ENCODE assay signal across 23 mouse cellular contexts in genomic region chr2:171864376-171864965, GRCm38 (mm10).
DNase-seq lines count a peak whose midpoint lies in the region; ATAC-seq lines count a peak whose summit lies in the region.
"Had no signal": no experiment of that assay in that cellular context is flagged by ENCODE, and none has a peak within 500 bp of the region (broad histone marks: within the 10 kb centered on the region; RNA-seq: fewer than 3 reads in every experiment).

No protein-coding gene starts in this region.

- H3K4me3 ChIP-seq in embryonic facial prominence, embryonic 13.5 days, result no peak overlapping the region
- H3K4me3 ChIP-seq in embryonic facial prominence, embryonic 10.5 days, result no peak overlapping the region
- no peak overlapping the region for H3K4me3 ChIP-seq in forebrain, embryonic 13.5 days
- no peak overlapping the region for H3K4me3 ChIP-seq in heart, embryonic 11.5 days (ENCODE audit: low read depth, low read length)
- H3K4me3 ChIP-seq: erythroblast, embryonic 14.5 days; hindbrain, embryonic 10.5 days; stomach, embryonic 15.5 days had no signal

- 0 out of 2 replicates have a peak, but pooled peaks have one; percentile 32 for ATAC-seq in embryonic facial prominence, embryonic 13.5 days (ENCODE audit: insufficient number of reproducible peaks, insufficient read depth, low FRiP score, low TSS enrichment, low read depth)
- peak; percentile 65; the same call in 1 of the 2 replicates for ATAC-seq in forebrain, embryonic 13.5 days
- no peak for ATAC-seq in heart, embryonic 11.5 days (replicated peaks; ENCODE audit: insufficient number of reproducible peaks, low FRiP score, low TSS enrichment)
- ATAC-seq: activated CD4-positive, CD25-positive, alpha-beta regulatory T cell, adult 4 months had no signal

- H3K36me3 ChIP-seq in embryonic facial prominence, embryonic 13.5 days, result no peaks in the 10 kb centered on the region
- no peaks in the 10 kb centered on the region for H3K36me3 ChIP-seq in embryonic facial prominence, embryonic 10.5 days (replicated peaks)
- no peaks in the 10 kb centered on the region for H3K36me3 ChIP-seq in forebrain, embryonic 13.5 days (ENCODE audit: poor library complexity, severe bottlenecking)
- no peaks in the 10 kb centered on the region for H3K36me3 ChIP-seq in heart, embryonic 11.5 days (ENCODE audit: control insufficient read depth, insufficient read depth, low read length)
- H3K36me3 ChIP-seq: hindbrain, embryonic 10.5 days; stomach, embryonic 15.5 days had no signal

- H3K27ac ChIP-seq in embryonic facial prominence, embryonic 13.5 days, result no peak overlapping the region
- no peak overlapping the region for H3K27ac ChIP-seq in embryonic facial prominence, embryonic 10.5 days (replicated peaks)
- H3K27ac ChIP-seq in forebrain, embryonic 13.5 days, result no peak overlapping the region
- H3K27ac ChIP-seq in heart, embryonic 11.5 days (ENCODE audit: low read depth, low read length), result no peak overlapping the region
- H3K27ac ChIP-seq: hindbrain, embryonic 10.5 days; kidney, postnatal 0 days; stomach, embryonic 15.5 days had no signal

- no peaks in the 10 kb centered on the region for H3K27me3 ChIP-seq in embryonic facial prominence, embryonic 13.5 days
- no peaks in the 10 kb centered on the region for H3K27me3 ChIP-seq in embryonic facial prominence, embryonic 10.5 days (replicated peaks; ENCODE audit: low read depth, poor library complexity, severe bottlenecking)
- no peaks in the 10 kb centered on the region for H3K27me3 ChIP-seq in forebrain, embryonic 13.5 days
- H3K27me3 ChIP-seq in heart, embryonic 11.5 days (ENCODE audit: control insufficient read depth, insufficient read depth, low read length), result no peaks in the 10 kb centered on the region
- H3K27me3 ChIP-seq: stomach, embryonic 15.5 days had no signal

- H3K9ac ChIP-seq in embryonic facial prominence, embryonic 13.5 days, result no peak overlapping the region
- H3K9ac ChIP-seq in forebrain, embryonic 13.5 days, result no peak overlapping the region
- H3K9ac ChIP-seq in heart, embryonic 11.5 days (ENCODE audit: low read depth, low read length), result no peak overlapping the region
- H3K9ac ChIP-seq: stomach, embryonic 15.5 days had no signal

- no peak overlapping the region for H3K4me2 ChIP-seq in embryonic facial prominence, embryonic 13.5 days
- H3K4me2 ChIP-seq in forebrain, embryonic 13.5 days, result no peak overlapping the region
- no peak overlapping the region for H3K4me2 ChIP-seq in heart, embryonic 11.5 days
- H3K4me2 ChIP-seq: stomach, embryonic 15.5 days had no signal

- no peaks in the 10 kb centered on the region for H3K4me1 ChIP-seq in embryonic facial prominence, embryonic 13.5 days
- H3K4me1 ChIP-seq in embryonic facial prominence, embryonic 10.5 days, result no peaks in the 10 kb centered on the region
- H3K4me1 ChIP-seq in forebrain, embryonic 13.5 days, result peaks cover 6% of the 10 kb centered on the region
- H3K4me1 ChIP-seq in heart, embryonic 11.5 days (ENCODE audit: control insufficient read depth, insufficient read depth, low read length), result no peaks in the 10 kb centered on the region
- H3K4me1 ChIP-seq: hindbrain, embryonic 10.5 days; stomach, embryonic 15.5 days had no signal

- no peak for DNase-seq in embryonic facial prominence, embryonic 10.5 days (ENCODE audit: low spot score)
- DNase-seq in right cerebral cortex, postnatal 10 days (ENCODE audit: low spot score in 2 of 2), result peak; percentile 31 to 34
- no peak for DNase-seq in right cerebral cortex, postnatal 14 days
- DNase-seq in retina, postnatal 1 day, result peak; percentile 72
- DNase-seq in left cerebral cortex, adult 9 months (ENCODE audit: low spot score in 2 of 2), result no peak
- DNase-seq: adrenal gland, postnatal 25 days; cerebellum, adult 2 months; cerebellum, postnatal 36 days; gastrocnemius, postnatal 25 days; kidney, adult 11 months; layer of hippocampus, postnatal 36 days; liver; lung, postnatal 36 days; right cerebral cortex, postnatal 25 days; thymus, adult 2 months had no signal

- H3K9me3 ChIP-seq in embryonic facial prominence, embryonic 13.5 days, result no peaks in the 10 kb centered on the region
- H3K9me3 ChIP-seq in embryonic facial prominence, embryonic 10.5 days, result no peaks in the 10 kb centered on the region
- H3K9me3 ChIP-seq in forebrain, embryonic 13.5 days (replicated peaks), result no peaks in the 10 kb centered on the region
- H3K9me3 ChIP-seq in heart, embryonic 11.5 days (replicated peaks; ENCODE audit: control insufficient read depth, low read length), result no peaks in the 10 kb centered on the region; the same call in 1 of the 2 replicates
- H3K9me3 ChIP-seq: stomach, embryonic 15.5 days had no signal

- WGBS in embryonic facial prominence, embryonic 13.5 days, result 94% methylated on average over 8 of the region's 8 CpGs
- 89% methylated on average over 8 of the region's 8 CpGs for WGBS in embryonic facial prominence, embryonic 10.5 days
- WGBS in forebrain, embryonic 13.5 days, result 76% methylated on average over 8 of the region's 8 CpGs
- WGBS in heart, embryonic 11.5 days (ENCODE audit: insufficient replicate concordance), result 91% methylated on average over 8 of the region's 8 CpGs

Comparison
In these comparisons a context has a peak if more than half of its experiments do, and no peak if none do; other contexts are left out.
1. DNase-seq: peak in right cerebral cortex, postnatal 10 days (2 of 2) and retina, postnatal 1 day (single experiment); none in embryonic facial prominence, embryonic 10.5 days (single experiment), right cerebral cortex, postnatal 14 days (single experiment) and left cerebral cortex, adult 9 months (0 of 2).